Mouse (Mus musculus) small intestine, adult 10 weeks (tissue): ENCODE measurements around the gene Grk2. TPM values are rescaled to one million over a fixed set of nuclear protein-coding genes. Genes with fewer than 3 reads are reported as not detected.

Experiments used
- polyA plus RNA-seq: library from polyadenylated mRNA; stranded (reverse); fragments of 350-450 nt; fragmentation: Illumina TruSeq; extraction: RNeasy Lipid Tissue Mini Kit (QIAGEN cat#74804); gene quantifications from one replicate; pipeline ENCODE4 v1.2.3, GENCODE M21; 2014; ENCODE audit warnings: low replicate concordance

Gene Grk2
- 13.4 TPM for polyA plus RNA-seq

GRCm38 (mm10) chr19:4306190-4306577 lies at the start of gene Grk2:
Gene Grk2, minus strand, starts transcription at chr19:4306222.

GRCm38 (mm10) chr19:4282898-4283553 lies 23.0 kb downstream of the Grk2 start, which contains the start of gene Ankrd13d:
Gene Ankrd13d, minus strand, starts transcription at chr19:4283137.

GRCm38 (mm10) chr19:4268566-4269361 lies 37.3 kb downstream of the Grk2 start, which contains the start of gene Ssh3:
Gene Ssh3, minus strand, starts transcription at chr19:4269180.

Other genes starting within 250 kb of the Grk2 start
- gene Gstp3, start 246.7 kb downstream of the Grk2 start, polyA plus RNA-seq, result not detected
- not detected for gene Cabp2, start 224.6 kb downstream of the Grk2 start, polyA plus RNA-seq
- 2.9 TPM for gene Cdk2ap2, start 209.0 kb downstream of the Grk2 start, polyA plus RNA-seq
- 0.93 TPM for gene Pitpnm1, start 206.2 kb downstream of the Grk2 start, polyA plus RNA-seq
- not detected for gene Aip, start 180.4 kb downstream of the Grk2 start, polyA plus RNA-seq
- not detected for gene Gpr152, start 166.4 kb downstream of the Grk2 start, polyA plus RNA-seq
- 0.71 TPM for gene Cabp4, start 162.2 kb downstream of the Grk2 start, polyA plus RNA-seq
- gene Coro1b, start 157.6 kb downstream of the Grk2 start, polyA plus RNA-seq, result 9.9 TPM
- gene Ptprcap, start 152.6 kb downstream of the Grk2 start, polyA plus RNA-seq, result 1.9 TPM
- 1.9 TPM for gene Rps6kb2, start 142.9 kb downstream of the Grk2 start, polyA plus RNA-seq
- gene Carns1, start 130.7 kb downstream of the Grk2 start, polyA plus RNA-seq, result 0.67 TPM
- 0.56 TPM for gene Tbc1d10c, start 114.9 kb downstream of the Grk2 start, polyA plus RNA-seq
- 39.0 TPM for gene Ppp1ca, start 114.2 kb downstream of the Grk2 start, polyA plus RNA-seq
- 1.7 TPM for gene Rad9a, start 104.6 kb downstream of the Grk2 start, polyA plus RNA-seq
- 0.33 TPM for gene Clcf1, start 92.0 kb downstream of the Grk2 start, polyA plus RNA-seq
- not detected for gene AC109138.7, start 91.9 kb downstream of the Grk2 start, polyA plus RNA-seq
- not detected for gene Pold4, start 74.3 kb downstream of the Grk2 start, polyA plus RNA-seq
- gene Ssh3, start 37.0 kb downstream of the Grk2 start, polyA plus RNA-seq, result 4.9 TPM
- not detected for gene Ankrd13d, start 23.1 kb downstream of the Grk2 start, polyA plus RNA-seq
- 54.0 TPM for gene Kdm2a, start 92.1 kb upstream of the Grk2 start, polyA plus RNA-seq
- 3.1 TPM for gene Rhod, start 133.2 kb upstream of the Grk2 start, polyA plus RNA-seq
- gene Syt12, start 171.2 kb upstream of the Grk2 start, polyA plus RNA-seq, result 0.26 TPM
- gene 2010003K11Rik, start 192.4 kb upstream of the Grk2 start, polyA plus RNA-seq, result 31.7 TPM
- gene Pcx, start 204.2 kb upstream of the Grk2 start, polyA plus RNA-seq, result 0.22 TPM